Mouse (Mus musculus) midbrain, embryonic 11.5 days (tissue): ENCODE measurements at regions not wholly inside any gene's neighbourhood (a gene's known extent, or its start where the extent isn't known, plus 50 kb on each side); places are given as distances from the start of the nearest gene placed in this dataset.

Experiments used
- ATAC-seq: fragments of 200-750 bp; cut with Nextera tagmentation; 2 replicates; pipeline ENCODE4 v1.8.0; 2017; ENCODE audit warnings: moderate TSS enrichment, moderate library complexity; ENCODE audit not compliant: low FRiP score
- DNase-seq: peaks from one replicate; pipeline ENCODE4 v3.0.0; 2015; ENCODE audit warnings: low spot score; ENCODE audit errors: missing footprints
- H3K27ac ChIP-seq: fragments of 300-500 bp; sonication (generic); 2 replicates; pipeline ENCODE4 v1.5.1; 2014; ENCODE audit warnings: low read depth, low read length
- H3K27me3 ChIP-seq: fragments of 300-500 bp; sonication (generic); 2 replicates; pipeline ENCODE4 v1.6.1; 2014; ENCODE audit warnings: mild to moderate bottlenecking, low read length, moderate library complexity, mixed read lengths; ENCODE audit not compliant: control insufficient read depth, insufficient read depth
- H3K36me3 ChIP-seq: fragments of 300-500 bp; sonication (generic); 2 replicates; pipeline ENCODE4 v1.6.1; 2014; ENCODE audit warnings: mild to moderate bottlenecking, low read length, moderate library complexity, mixed read lengths; ENCODE audit not compliant: control insufficient read depth, insufficient read depth
- H3K4me1 ChIP-seq: fragments of 300-500 bp; sonication (generic); 2 replicates; pipeline ENCODE4 v1.6.1; 2014; ENCODE audit warnings: low read length; ENCODE audit not compliant: control insufficient read depth, insufficient read depth
- H3K4me2 ChIP-seq: fragments of 300-500 bp; sonication (generic); 2 replicates; pipeline ENCODE4 v1.6.1; 2014; ENCODE audit warnings: mild to moderate bottlenecking, moderate library complexity
- H3K4me3 ChIP-seq: fragments of 300-500 bp; sonication (generic); 2 replicates; pipeline ENCODE4 v1.5.1; 2014; ENCODE audit warnings: low read depth, low read length
- H3K9ac ChIP-seq: fragments of 300-500 bp; sonication (generic); 2 replicates; pipeline ENCODE4 v1.6.1; 2014; ENCODE audit warnings: low read length
- H3K9me3 ChIP-seq: fragments of 300-500 bp; sonication (generic); 2 replicates; pipeline ENCODE4 v1.6.1; 2016; ENCODE audit warnings: low read length; ENCODE audit not compliant: control insufficient read depth
- WGBS: fragments of 180-500 bp; shearing (Covaris S2); extraction: QIAGEN DNeasy Blood & Tissue Kit; methylation state at CpG from one replicate; pipeline ENCODE4 v1.1.7; 2014; 5-methylcytosine and 5-hydroxymethylcytosine counted together

DNA sequence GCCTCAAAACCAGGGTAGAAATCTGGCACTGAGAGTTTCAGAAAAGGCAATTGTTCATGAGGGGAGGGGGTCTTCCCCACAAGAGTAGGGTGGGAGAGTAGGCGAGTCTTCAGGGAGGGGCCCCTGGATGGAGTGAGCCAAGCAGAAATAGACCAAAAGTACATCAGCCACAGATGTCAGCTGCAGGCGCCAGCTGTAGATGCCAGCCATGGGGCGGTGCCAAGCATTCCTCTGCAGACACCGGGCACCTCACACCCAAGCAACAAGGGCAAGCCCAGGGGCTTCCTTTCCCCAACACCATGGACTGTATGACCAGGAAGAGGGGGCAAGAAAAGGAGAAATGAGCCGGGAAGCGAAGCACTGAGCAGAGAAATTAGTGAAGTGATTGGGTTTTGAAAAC is 613.9 kb upstream of the 2610301B20Rik start:
- no peak overlapping the region for H3K4me2 ChIP-seq
- H3K9ac ChIP-seq = no peak overlapping the region
- no peaks in the 10 kb centered on the region for H3K4me1 ChIP-seq
- ATAC-seq (no peak), DNase-seq (no peak)
- no peaks in the 10 kb centered on the region for H3K9me3 ChIP-seq
- WGBS = 91% methylated on average over 6 of the region's 6 CpGs
- no peaks in the 10 kb centered on the region for H3K27me3 ChIP-seq
- no peak overlapping the region for H3K4me3 ChIP-seq
- no peaks in the 10 kb centered on the region for H3K36me3 ChIP-seq
- H3K27ac ChIP-seq = no peak overlapping the region

DNA sequence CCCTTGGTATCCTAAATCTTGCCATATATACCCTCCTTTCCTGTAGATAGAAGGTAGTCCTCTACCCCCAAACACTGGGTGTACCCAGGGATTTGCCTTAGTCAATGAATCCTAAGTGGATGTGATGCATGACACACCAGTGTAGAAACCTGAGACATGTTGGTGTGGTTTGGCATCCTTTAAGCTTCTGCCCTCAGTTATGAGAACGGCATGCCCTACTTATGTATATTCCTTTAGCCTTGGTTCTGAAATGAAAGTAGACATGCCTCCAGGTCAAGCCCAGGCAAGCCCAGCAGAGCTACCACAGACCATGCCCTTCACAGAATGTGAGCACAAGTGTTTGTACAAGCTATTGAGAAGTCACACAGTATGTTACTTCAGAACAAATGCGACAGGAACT is 608.4 kb upstream of the 2610301B20Rik start:
- ATAC-seq = no peak
- no peaks in the 10 kb centered on the region for H3K36me3 ChIP-seq

DNA sequence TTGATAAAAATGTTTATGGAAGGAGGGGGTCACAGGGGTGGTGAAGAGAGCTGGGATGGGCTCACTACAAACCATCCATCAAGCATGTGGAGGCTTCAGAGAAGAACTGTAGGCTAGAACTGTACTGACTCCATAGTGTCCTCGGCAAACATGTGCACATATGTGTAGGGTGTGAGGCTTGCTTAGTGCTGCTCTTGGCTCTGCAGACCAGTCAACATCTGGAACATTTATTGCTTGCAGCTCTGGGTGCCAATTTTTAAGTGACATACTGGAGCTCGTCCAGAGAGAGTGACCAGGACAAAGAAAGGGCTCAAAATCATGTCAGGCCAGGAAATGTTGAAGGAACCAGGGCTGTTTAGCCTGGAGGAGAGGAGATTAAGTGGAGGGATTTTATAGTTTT is 588.7 kb upstream of the 2610301B20Rik start:
- 76% methylated on average over 2 of the region's 2 CpGs for WGBS
- Histone ChIP-seq H3K9ac (no peak overlapping the region), H3K27me3 (no peaks in the 10 kb centered on the region), H3K4me1 (no peaks in the 10 kb centered on the region), H3K27ac (no peak overlapping the region), H3K4me2 (no peak overlapping the region), H3K4me3 (no peak overlapping the region), H3K36me3 (no peaks in the 10 kb centered on the region), H3K9me3 (no peaks in the 10 kb centered on the region)
- ATAC-seq (no peak), DNase-seq (no peak)

More for the DNA sequence above, 608.4 kb upstream of the 2610301B20Rik start:
- WGBS = 82% methylated on average over 2 of the region's 2 CpGs
- Histone ChIP-seq H3K4me2 (no peak overlapping the region), H3K9ac (no peak overlapping the region), H3K4me1 (no peaks in the 10 kb centered on the region), H3K9me3 (no peaks in the 10 kb centered on the region), H3K27ac (no peak overlapping the region), H3K27me3 (no peaks in the 10 kb centered on the region), H3K4me3 (no peak overlapping the region)
- no peak for DNase-seq

DNA sequence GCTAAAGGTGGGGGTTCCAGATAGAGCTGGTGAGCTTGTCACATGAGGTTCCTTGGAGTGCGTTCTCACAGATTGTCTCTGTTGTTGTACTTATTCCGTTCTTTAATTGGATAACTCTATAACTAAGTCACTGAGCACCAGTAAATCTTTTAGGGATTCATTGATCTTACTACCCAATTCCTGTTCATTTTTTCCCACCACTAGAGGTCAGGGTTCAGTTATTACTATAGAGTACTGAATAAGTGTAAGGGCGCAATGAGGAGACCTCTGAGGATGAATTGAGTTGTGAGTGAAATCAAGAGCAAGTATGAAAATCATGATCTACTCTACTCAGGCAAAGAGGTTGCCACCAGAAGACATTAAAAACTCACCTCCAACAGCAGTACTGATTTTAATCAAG is 584.0 kb upstream of the 2610301B20Rik start:
- H3K9me3 ChIP-seq = no peaks in the 10 kb centered on the region
- 67% methylated on average over 3 of the region's 3 CpGs for WGBS
- no peak overlapping the region for H3K4me2 ChIP-seq
- H3K36me3 ChIP-seq = no peaks in the 10 kb centered on the region
- ATAC-seq (no peak), DNase-seq (no peak)
- H3K27ac ChIP-seq = no peak overlapping the region
- H3K4me3 ChIP-seq = no peak overlapping the region
- no peaks in the 10 kb centered on the region for H3K4me1 ChIP-seq
- no peaks in the 10 kb centered on the region for H3K27me3 ChIP-seq
- no peak overlapping the region for H3K9ac ChIP-seq

DNA sequence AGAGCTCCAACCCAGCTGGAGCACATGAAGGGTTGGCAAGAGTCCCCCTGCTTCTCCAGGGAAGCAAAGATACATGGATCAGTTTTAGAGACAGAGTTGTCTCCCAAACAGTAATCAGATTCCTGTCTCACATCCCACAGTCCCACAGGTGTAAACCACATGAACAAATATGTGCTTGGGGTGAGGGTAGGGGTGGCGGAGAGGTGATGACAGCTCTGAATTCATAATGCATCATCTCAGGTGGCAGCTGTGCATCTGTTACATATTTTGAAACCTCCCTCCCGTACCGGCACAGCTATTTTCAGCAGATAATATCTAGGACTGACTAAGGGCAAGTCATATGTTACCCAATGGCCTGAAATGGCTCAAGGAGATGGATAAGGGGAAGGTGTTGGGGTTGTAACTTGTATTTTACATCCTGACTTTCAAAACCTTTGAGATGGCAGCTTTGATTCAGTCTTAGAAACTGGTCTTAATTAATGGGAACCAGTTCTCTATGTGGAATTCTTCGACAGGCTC is 579.2 kb upstream of the 2610301B20Rik start:
- H3K27ac ChIP-seq = no peak overlapping the region
- no peak for ATAC-seq

DNA sequence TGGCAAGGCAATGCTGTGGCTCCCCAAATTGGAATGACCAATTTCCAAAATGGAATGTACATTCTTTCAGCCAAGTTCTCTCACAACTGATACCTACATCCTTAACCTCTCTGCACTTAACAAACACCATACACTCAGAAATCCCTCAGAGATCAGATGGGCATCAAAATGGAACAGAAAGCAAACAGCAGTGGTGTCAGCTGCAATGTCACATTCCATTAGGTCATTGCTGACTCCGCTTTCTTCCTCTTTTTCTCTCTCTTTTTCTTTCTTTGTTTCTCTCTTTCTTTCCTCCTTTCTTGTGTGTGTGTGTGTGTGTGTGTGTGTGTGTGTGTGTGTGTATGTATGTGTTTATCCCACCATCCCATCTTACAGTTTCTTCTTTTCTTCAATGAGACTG is 578.1 kb upstream of the 2610301B20Rik start:
- H3K4me1 ChIP-seq = no peaks in the 10 kb centered on the region
- no peaks in the 10 kb centered on the region for H3K9me3 ChIP-seq
- ATAC-seq = no peak
- no peaks in the 10 kb centered on the region for H3K27me3 ChIP-seq
- DNase-seq = no peak
- no peaks in the 10 kb centered on the region for H3K36me3 ChIP-seq
- WGBS = 97% methylated on average over 1 of the region's 1 CpGs
- no peak overlapping the region for H3K4me2 ChIP-seq
- no peak overlapping the region for H3K27ac ChIP-seq
- no peak overlapping the region for H3K9ac ChIP-seq
- H3K4me3 ChIP-seq = no peak overlapping the region

More for the DNA sequence above, 579.2 kb upstream of the 2610301B20Rik start:
- Histone ChIP-seq H3K4me3 (no peak overlapping the region), H3K9me3 (no peaks in the 10 kb centered on the region), H3K9ac (no peak overlapping the region), H3K4me2 (no peak overlapping the region), H3K27me3 (no peaks in the 10 kb centered on the region), H3K4me1 (no peaks in the 10 kb centered on the region), H3K36me3 (no peaks in the 10 kb centered on the region)
- 87% methylated on average over 4 of the region's 4 CpGs for WGBS
- DNase-seq = no peak

DNA sequence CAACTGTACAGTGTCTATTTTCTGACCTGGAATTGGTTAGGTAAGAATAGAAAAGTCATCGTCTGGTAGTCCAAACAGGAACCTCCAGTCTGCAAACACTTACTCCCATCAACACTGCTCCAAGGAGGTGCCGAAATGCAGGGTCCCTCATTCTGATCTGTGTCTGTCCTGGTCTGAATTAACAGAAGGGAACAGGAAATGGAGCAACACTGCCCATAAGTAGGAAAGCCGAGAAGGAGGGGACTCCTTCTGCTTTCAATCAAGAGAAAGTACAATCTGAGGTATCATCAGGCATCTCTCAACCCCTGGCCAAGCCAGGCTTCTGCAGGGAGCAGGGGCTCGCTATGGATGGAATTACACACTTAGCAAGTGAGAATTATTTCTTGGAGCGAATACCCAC is 562.4 kb upstream of the 2610301B20Rik start:
- Histone ChIP-seq H3K9ac (no peak overlapping the region), H3K36me3 (no peaks in the 10 kb centered on the region), H3K4me1 (no peaks in the 10 kb centered on the region), H3K4me2 (no peak overlapping the region), H3K27me3 (no peaks in the 10 kb centered on the region), H3K4me3 (no peak overlapping the region), H3K9me3 (no peaks in the 10 kb centered on the region), H3K27ac (no peak overlapping the region)
- 69% methylated on average over 5 of the region's 5 CpGs for WGBS
- DNase-seq = no peak
- peak; percentile 7; the same call in 1 of the 2 replicates for ATAC-seq

DNA sequence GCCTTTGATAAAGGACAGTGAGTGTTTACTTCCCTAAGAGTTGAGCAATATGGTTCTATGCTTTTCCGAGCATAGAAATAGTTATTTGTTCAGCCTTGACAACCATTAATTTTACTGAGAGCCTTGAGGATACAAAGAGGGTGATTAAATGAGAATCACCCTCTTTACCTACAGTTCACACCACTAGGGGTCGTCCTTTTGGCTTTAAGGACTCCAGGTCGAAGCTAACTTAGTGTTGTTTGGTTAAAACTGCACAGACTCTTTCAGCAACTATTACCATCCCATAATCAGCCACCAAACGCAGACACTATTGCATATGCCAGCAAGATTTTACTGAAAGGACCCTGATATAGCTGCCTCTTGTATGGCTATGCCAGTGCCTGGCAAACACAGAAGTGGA is 559.2 kb upstream of the 2610301B20Rik start:
- DNase-seq = no peak
- Histone ChIP-seq H3K9me3 (no peaks in the 10 kb centered on the region), H3K9ac (no peak overlapping the region), H3K4me1 (no peaks in the 10 kb centered on the region), H3K4me2 (no peak overlapping the region), H3K27ac (no peak overlapping the region), H3K4me3 (no peak overlapping the region), H3K27me3 (no peaks in the 10 kb centered on the region), H3K36me3 (no peaks in the 10 kb centered on the region)
- 76% methylated on average over 4 of the region's 4 CpGs for WGBS
- no peak for ATAC-seq

DNA sequence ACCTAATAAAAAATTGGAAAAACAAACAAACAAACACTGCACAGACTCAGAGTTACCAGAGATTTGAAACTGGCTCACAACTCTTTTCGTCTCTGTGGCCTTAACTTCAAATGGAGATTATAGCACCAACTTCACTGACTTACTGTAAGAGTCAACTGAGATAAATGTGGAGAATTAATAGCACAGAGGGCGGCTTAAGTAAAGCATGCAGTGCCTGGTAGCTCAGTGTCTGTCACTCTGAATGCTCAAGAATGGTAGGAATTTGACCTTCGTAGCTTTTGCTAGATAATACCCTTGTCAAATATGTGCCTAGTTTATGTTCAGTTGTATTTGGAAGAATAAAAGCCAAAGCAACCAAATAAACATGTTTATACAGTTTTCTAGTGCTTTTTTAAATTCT is 558.4 kb upstream of the 2610301B20Rik start:
- no peak for ATAC-seq
- no peak overlapping the region for H3K4me2 ChIP-seq
- H3K36me3 ChIP-seq = no peaks in the 10 kb centered on the region
- no peak overlapping the region for H3K9ac ChIP-seq
- DNase-seq = no peak
- H3K4me1 ChIP-seq = no peaks in the 10 kb centered on the region
- H3K4me3 ChIP-seq = no peak overlapping the region
- WGBS = 50% methylated on average over 3 of the region's 3 CpGs
- no peak overlapping the region for H3K27ac ChIP-seq
- no peaks in the 10 kb centered on the region for H3K9me3 ChIP-seq
- no peaks in the 10 kb centered on the region for H3K27me3 ChIP-seq

DNA sequence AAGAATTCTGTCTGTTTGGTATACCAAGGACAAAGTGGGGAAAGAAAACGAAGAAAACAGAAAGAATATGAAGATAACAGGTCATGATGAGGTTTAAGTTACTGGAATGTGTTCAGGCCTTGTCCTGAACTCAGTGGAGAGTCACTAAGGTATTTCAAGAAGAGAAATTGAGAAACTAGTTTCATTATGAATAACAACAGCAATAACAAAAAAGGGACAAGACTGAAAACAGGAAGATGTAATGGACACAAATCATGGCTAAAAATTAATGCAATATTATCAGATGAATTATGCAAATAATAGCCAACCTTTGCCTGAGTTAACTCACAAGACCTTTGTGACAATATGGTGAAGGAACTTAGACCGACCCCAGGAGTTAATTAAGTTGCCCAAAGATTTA is 530.2 kb upstream of the 2610301B20Rik start:
- Histone ChIP-seq H3K4me2 (no peak overlapping the region), H3K27me3 (no peaks in the 10 kb centered on the region), H3K4me3 (no peak overlapping the region), H3K27ac (no peak overlapping the region), H3K36me3 (no peaks in the 10 kb centered on the region), H3K9me3 (no peaks in the 10 kb centered on the region), H3K4me1 (no peaks in the 10 kb centered on the region), H3K9ac (no peak overlapping the region)
- DNase-seq (no peak), ATAC-seq (no peak)
- WGBS = 64% methylated on average over 2 of the region's 2 CpGs
